Mouse (Mus musculus) forebrain, embryonic 11.5 days (tissue): ENCODE measurements around the gene Upk2. TPM values are rescaled to one million over a fixed set of nuclear protein-coding genes. Genes with fewer than 3 reads are reported as not detected.

ENCODE experiments used
- ATAC-seq: fragments of 200-750 bp; cut with Nextera tagmentation; replicated peaks from 2 replicates; pipeline ENCODE4 v1.8.0; 2017; ENCODE audit warnings: moderate TSS enrichment; ENCODE audit not compliant: low FRiP score
- DNase-seq: peaks from one replicate; pipeline ENCODE4 v3.0.0-alpha.2; 2017; ENCODE audit warnings: low spot score
- H3K27ac ChIP-seq: fragments of 300-500 bp; sonication (generic); 2 replicates; pipeline ENCODE4 v1.5.1; 2014; ENCODE audit warnings: low read depth, low read length
- H3K27me3 ChIP-seq: fragments of 300-500 bp; sonication (generic); 2 replicates; pipeline ENCODE4 v1.6.1; 2014; ENCODE audit warnings: mild to moderate bottlenecking, low read length, mixed read lengths; ENCODE audit not compliant: control insufficient read depth, insufficient read depth
- H3K36me3 ChIP-seq: fragments of 300-500 bp; sonication (generic); 2 replicates; pipeline ENCODE4 v1.6.1; 2014; ENCODE audit warnings: mild to moderate bottlenecking, low read length, moderate library complexity, mixed read lengths; ENCODE audit not compliant: control insufficient read depth, insufficient read depth
- H3K4me1 ChIP-seq: fragments of 300-500 bp; sonication (generic); replicated peaks from 2 replicates; pipeline ENCODE4 v1.6.1; 2014; ENCODE audit warnings: low read length, mixed read lengths; ENCODE audit not compliant: control insufficient read depth, insufficient read depth
- H3K4me2 ChIP-seq: fragments of 300-500 bp; sonication (generic); 2 replicates; pipeline ENCODE4 v1.6.1; 2014; ENCODE audit warnings: low read depth, mild to moderate bottlenecking, low read length, moderate library complexity, mixed read lengths; ENCODE audit not compliant: severe bottlenecking
- H3K4me3 ChIP-seq: fragments of 300-500 bp; sonication (generic); 2 replicates; pipeline ENCODE4 v1.5.1; 2014; ENCODE audit warnings: low read depth, low read length
- H3K9ac ChIP-seq: fragments of 300-500 bp; sonication (generic); 2 replicates; pipeline ENCODE4 v1.6.1; 2014; ENCODE audit warnings: low read length
- H3K9me3 ChIP-seq: fragments of 300-500 bp; sonication (generic); 2 replicates; pipeline ENCODE4 v1.6.1; 2016; ENCODE audit warnings: low read length, mixed read lengths; ENCODE audit not compliant: control insufficient read depth
- WGBS: fragments of 180-500 bp; shearing (Covaris S2); extraction: QIAGEN DNeasy Blood & Tissue Kit; methylation state at CpG from one replicate; pipeline ENCODE4 v1.1.7; 2014; 5-methylcytosine and 5-hydroxymethylcytosine counted together
- polyA plus RNA-seq: library from polyadenylated mRNA; unstranded; fragments of >200 nt; fragmentation: Nextera tagmentation; extraction: Ambion mirVana; gene quantifications from 2 replicates; pipeline ENCODE4 v1.2.1, GENCODE M21; 2014

Gene Upk2
- polyA plus RNA-seq, 1 experiment from 2014 or later = not detected

GRCm38 (mm10) chr9:44490086-44490967 lies 35.6 kb upstream of the Upk2 start:
- ATAC-seq (no peak), DNase-seq (no peak)
- H3K27ac ChIP-seq = 0 out of 2 replicates have a peak overlapping the region, but pooled peaks have one; percentile 14
- no peak overlapping the region for H3K4me3 ChIP-seq
- 8% methylated on average over 17 of the region's 17 CpGs for WGBS
- H3K9ac ChIP-seq = no peak overlapping the region; the same call in 1 of the 2 replicates
- H3K4me2 ChIP-seq = peak overlapping the region; percentile 36; the same call in 1 of the 2 replicates
- no peaks in the 10 kb centered on the region for H3K36me3 ChIP-seq
- H3K27me3 ChIP-seq = no peaks in the 10 kb centered on the region
- H3K4me1 ChIP-seq = peaks cover 68% of the 10 kb centered on the region
- no peaks in the 10 kb centered on the region for H3K9me3 ChIP-seq

GRCm38 (mm10) chr9:44489651-44490085 lies 34.9 kb upstream of the Upk2 start:
- WGBS = 4% methylated on average over 17 of the region's 17 CpGs
- ATAC-seq = no peak; the same call in 1 of the 2 replicates
- peak overlapping the region; percentile 21 for H3K9ac ChIP-seq
- H3K9me3 ChIP-seq = no peaks in the 10 kb centered on the region
- peak overlapping the region; percentile 36 for H3K4me2 ChIP-seq
- H3K4me1 ChIP-seq = peaks cover 66% of the 10 kb centered on the region
- no peak for DNase-seq
- H3K27ac ChIP-seq = 0 out of 2 replicates have a peak overlapping the region, but pooled peaks have one; percentile 14
- no peak overlapping the region; the same call in 1 of the 2 replicates for H3K4me3 ChIP-seq
- H3K27me3 ChIP-seq = no peaks in the 10 kb centered on the region
- H3K36me3 ChIP-seq = no peaks in the 10 kb centered on the region

- Histone ChIP-seq H3K9ac (peak overlapping the region; percentile 27), H3K36me3 (no peaks in the 10 kb centered on the region), H3K4me1 (peaks cover 60% of the 10 kb centered on the region), H3K27me3 (no peaks in the 10 kb centered on the region), H3K4me3 (no peak overlapping the region), H3K27ac (no peak overlapping the region), H3K9me3 (no peaks in the 10 kb centered on the region), H3K4me2 (peak overlapping the region; percentile 36)
- DNase-seq (no peak), ATAC-seq (no peak)
- WGBS = 3% methylated on average over 5 of the region's 5 CpGs
These were observed 34.1 kb upstream of the Upk2 start for GRCm38 (mm10) chr9:44488855-44489381.

GRCm38 (mm10) chr9:44488416-44488815 lies 33.6 kb upstream of the Upk2 start:
- WGBS = 20% methylated on average over 8 of the region's 8 CpGs
- Histone ChIP-seq H3K9ac (peak overlapping the region; percentile 27), H3K36me3 (no peaks in the 10 kb centered on the region), H3K27me3 (no peaks in the 10 kb centered on the region), H3K4me3 (no peak overlapping the region), H3K9me3 (no peaks in the 10 kb centered on the region), H3K4me2 (peak overlapping the region; percentile 36; the same call in 1 of the 2 replicates), H3K4me1 (peaks cover 60% of the 10 kb centered on the region), H3K27ac (peak overlapping the region; percentile 57; the same call in 1 of the 2 replicates)
- ATAC-seq (no peak), DNase-seq (no peak)

- Histone ChIP-seq H3K27me3 (no peaks in the 10 kb centered on the region), H3K4me3 (no peak overlapping the region), H3K36me3 (no peaks in the 10 kb centered on the region), H3K9ac (no peak overlapping the region), H3K4me2 (peak overlapping the region; percentile 31), H3K27ac (0 out of 2 replicates have a peak overlapping the region, but pooled peaks have one; percentile 4), H3K4me1 (peaks cover 58% of the 10 kb centered on the region), H3K9me3 (no peaks in the 10 kb centered on the region)
- 5% methylated on average over 7 of the region's 7 CpGs for WGBS
- ATAC-seq = no peak
- no peak for DNase-seq
These were observed 32.7 kb upstream of the Upk2 start for GRCm38 (mm10) chr9:44487441-44487840.

GRCm38 (mm10) chr9:44486741-44487421 lies 32.1 kb upstream of the Upk2 start:
- Histone ChIP-seq H3K27me3 (no peaks in the 10 kb centered on the region), H3K4me1 (peaks cover 56% of the 10 kb centered on the region), H3K4me2 (peak overlapping the region; percentile 31), H3K36me3 (no peaks in the 10 kb centered on the region), H3K9me3 (no peaks in the 10 kb centered on the region), H3K9ac (peak overlapping the region; percentile 32; the same call in 1 of the 2 replicates), H3K4me3 (no peak overlapping the region; the same call in 1 of the 2 replicates), H3K27ac (no peak overlapping the region; the same call in 1 of the 2 replicates)
- WGBS = 26% methylated on average over 15 of the region's 15 CpGs
- DNase-seq = no peak
- no peak for ATAC-seq

- Histone ChIP-seq H3K4me3 (no peak overlapping the region), H3K4me2 (peak overlapping the region; percentile 24; the same call in 1 of the 2 replicates), H3K27ac (no peak overlapping the region), H3K9me3 (no peaks in the 10 kb centered on the region), H3K36me3 (no peaks in the 10 kb centered on the region), H3K9ac (peak overlapping the region; percentile 32; the same call in 1 of the 2 replicates), H3K4me1 (peaks cover 56% of the 10 kb centered on the region), H3K27me3 (no peaks in the 10 kb centered on the region)
- 26% methylated on average over 3 of the region's 3 CpGs for WGBS
- no peak for DNase-seq
- ATAC-seq = no peak
These were observed 31.6 kb upstream of the Upk2 start for GRCm38 (mm10) chr9:44486335-44486734.

- DNase-seq (no peak), ATAC-seq (no peak)
- Histone ChIP-seq H3K36me3 (no peaks in the 10 kb centered on the region), H3K27me3 (no peaks in the 10 kb centered on the region), H3K4me2 (peak overlapping the region; percentile 89), H3K4me3 (peak overlapping the region; percentile 96), H3K9ac (no peak overlapping the region; the same call in 1 of the 2 replicates), H3K9me3 (no peaks in the 10 kb centered on the region), H3K4me1 (peaks cover 55% of the 10 kb centered on the region), H3K27ac (no peak overlapping the region)
- 36% methylated on average over 14 of the region's 14 CpGs for WGBS
These were observed 30.9 kb upstream of the Upk2 start for GRCm38 (mm10) chr9:44485516-44486161.
